ENCODE assay signal across 7 mouse cellular contexts in the genomic region with DNA sequence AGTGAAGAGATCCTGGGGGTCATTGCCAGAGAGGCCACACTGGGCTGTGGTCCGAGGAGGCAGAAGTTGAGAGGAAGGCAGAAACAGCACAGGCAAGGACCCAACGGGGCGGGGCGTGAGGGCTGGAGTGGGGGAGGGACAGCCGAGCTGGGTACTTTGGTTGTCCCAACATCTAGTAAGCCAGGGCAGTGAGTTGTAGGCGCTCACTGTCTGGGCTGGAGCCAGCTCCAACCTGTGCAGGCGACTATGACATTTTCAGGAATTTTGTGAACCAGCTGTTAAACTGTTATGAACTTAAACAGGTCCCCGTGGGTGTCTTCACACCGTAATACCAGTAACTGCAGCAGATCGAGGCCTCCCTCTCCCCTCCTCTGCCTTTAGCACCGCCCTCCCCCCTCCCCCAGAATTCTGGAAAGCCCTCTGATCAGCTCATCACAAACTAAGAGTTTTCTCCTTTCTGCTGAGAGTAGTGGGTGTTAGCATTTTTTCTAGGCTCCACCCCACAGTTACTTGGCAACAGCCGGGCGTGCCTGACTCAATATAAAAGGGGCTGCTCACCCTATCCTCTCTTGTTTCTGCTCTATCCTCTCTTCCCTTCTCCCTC.
DNase-seq lines count a peak whose midpoint lies in the region; ATAC-seq and TF ChIP-seq lines count a peak whose summit lies in the region.

No protein-coding gene starts in this region.

- H3K27me3 ChIP-seq in lung, embryonic 14.5 days (ENCODE audit: insufficient read depth, low read length), result peaks cover 22% of the 10 kb centered on the region; the same call in 1 of the 2 replicates

- peaks cover 5% of the 10 kb centered on the region; the same call in 1 of the 2 replicates for H3K4me1 ChIP-seq in lung, embryonic 14.5 days (ENCODE audit: insufficient read depth)

- H3K4me3 ChIP-seq in lung, embryonic 14.5 days (ENCODE audit: low read depth, low read length), result no peak overlapping the region

- no peaks in the 10 kb centered on the region for H3K9me3 ChIP-seq in lung, embryonic 14.5 days (ENCODE audit: low read depth, low read length)

- 3% methylated on average over 13 of the region's 13 CpGs for WGBS in lung, embryonic 14.5 days

- TF ChIP-seq CTCF in lung, embryonic 14.5 days (IDR thresholded peaks at IDR 0.05; ENCODE audit: low read depth), result no peak

- H3K4me2 ChIP-seq in lung, embryonic 14.5 days, result peak overlapping the region; percentile 31

- no peak overlapping the region for H3K27ac ChIP-seq in lung, embryonic 14.5 days (ENCODE audit: low read depth)

- no peak overlapping the region for H3K9ac ChIP-seq in lung, embryonic 14.5 days

- peak; percentile 74 for ATAC-seq in lung, embryonic 14.5 days (ENCODE audit: insufficient read depth)

- DNase-seq in adipocyte (ENCODE audit: low spot score), result peak; percentile 2
- peak; percentile 49 for DNase-seq in embryo, embryonic 10 days (ENCODE audit: low spot score)
- DNase-seq in heart, adult 18-20 months, result peak; percentile 59 to 64
- peak; percentile 29 to 33 for DNase-seq in kidney, adult 8-10 months
- peak; percentile 55 for DNase-seq in lung, embryonic 14.5 days
- peak; percentile 50 for DNase-seq in right cerebral cortex, postnatal 14 days
- DNase-seq in Muller cell, postnatal 12 days (ENCODE audit: inconsistent ontology term), result no peak

- H3K36me3 ChIP-seq in lung, embryonic 14.5 days (ENCODE audit: insufficient read depth), result no peaks in the 10 kb centered on the region
